Mouse (Mus musculus) granulocyte monocyte progenitor cell, adult 5-6 weeks (primary cell): ENCODE data around the gene Catip. TPM values are rescaled to one million over a fixed set of nuclear protein-coding genes. Genes with fewer than 3 reads are reported as not detected.
"Not testable (repeated sequence)": the region's sequence is repeated elsewhere in the genome, so short reads cannot be mapped to it uniquely, and the experiment has no call there.

Experiments
- ATAC-seq: replicated peaks from 2 replicates; pipeline ENCODE4 v1.8.0; 2016; ENCODE audit warnings: mild to moderate bottlenecking, moderate TSS enrichment, inconsistent platforms; ENCODE audit not compliant: poor library complexity, severe bottlenecking
- total RNA-seq, 2 experiments: library from RNA; stranded (forward) in 1 of 2; stranded (reverse) in 1 of 2; fragments of 200-712, 200-1000 nt in 1 of 2; fragments of >200 nt in 1 of 2; fragmentation: Nextera tagmentation in 1 of 2; gene quantifications; 2 replicates each; pipeline ENCODE4 v1.2.3; 2014 to 2017

Catip gene
- total RNA-seq (2014; fragmentation: Nextera tagmentation) (1.9 TPM in 1 of 2 replicates, not detected in the other), total RNA-seq (2017) (not detected in 2 replicates)

GRCm38 (mm10) chr1:74361812-74362211, at the start of gene Catip:
Catip (plus strand) TSS chr1:74362108.
- peak; percentile 73 for ATAC-seq

- peak; percentile 83 for ATAC-seq
These were observed 48.7 kb upstream of the Catip start for GRCm38 (mm10) chr1:74313049-74313692.

GRCm38 (mm10) chr1:74314796-74315195, 47.1 kb upstream of the Catip start:
- no peak for ATAC-seq

GRCm38 (mm10) chr1:74316114-74316827, 45.6 kb upstream of the Catip start:
- no peak for ATAC-seq

- ATAC-seq: no peak
These were observed 43.2 kb upstream of the Catip start for GRCm38 (mm10) chr1:74318711-74319110.

GRCm38 (mm10) chr1:74321396-74321795, 40.5 kb upstream of the Catip start:
- no peak for ATAC-seq

- ATAC-seq: not testable (repeated sequence)
These were observed 35.0 kb upstream of the Catip start for GRCm38 (mm10) chr1:74326916-74327315.

- no peak for ATAC-seq
These were observed 31.9 kb upstream of the Catip start for GRCm38 (mm10) chr1:74329899-74330431.

GRCm38 (mm10) chr1:74331046-74331681, 30.7 kb upstream of the Catip start:
- peak; percentile 20 for ATAC-seq

- ATAC-seq: peak; percentile 91
These were observed 29.6 kb upstream of the Catip start for GRCm38 (mm10) chr1:74332241-74332763.

- ATAC-seq: no peak
These were observed 29.0 kb upstream of the Catip start for GRCm38 (mm10) chr1:74332930-74333329.

GRCm38 (mm10) chr1:74334607-74335006, 27.3 kb upstream of the Catip start:
- no peak for ATAC-seq

GRCm38 (mm10) chr1:74335033-74335432, 26.9 kb upstream of the Catip start:
- no peak for ATAC-seq

GRCm38 (mm10) chr1:74335436-74336170, 26.3 kb upstream of the Catip start:
- ATAC-seq: no peak

GRCm38 (mm10) chr1:74337241-74337771, 24.6 kb upstream of the Catip start:
- no peak for ATAC-seq

- no peak for ATAC-seq
These were observed 23.9 kb upstream of the Catip start for GRCm38 (mm10) chr1:74338013-74338412.

GRCm38 (mm10) chr1:74338626-74339025, 23.3 kb upstream of the Catip start:
- ATAC-seq: no peak

- no peak for ATAC-seq
These were observed 22.0 kb upstream of the Catip start for GRCm38 (mm10) chr1:74339917-74340316.

GRCm38 (mm10) chr1:74340361-74340764, 21.5 kb upstream of the Catip start:
- ATAC-seq: no peak

GRCm38 (mm10) chr1:74340992-74341391, 20.9 kb upstream of the Catip start:
- ATAC-seq: not testable (repeated sequence)
